Mouse (Mus musculus) c-Kit-positive CD71-negative TER-119-negative erythroid progenitor cells, embryonic 14.5 days (primary cell): ENCODE measurements at regions not wholly inside any gene's neighbourhood (a gene's known extent, or its start where the extent isn't known, plus 50 kb on each side); places are given as distances from the start of the nearest gene placed in this dataset.

ENCODE experiments used
- DNase-seq: peaks from one replicate; pipeline ENCODE4 v3.0.0-alpha.2; 2013; ENCODE audit warnings: low read depth

DNA sequence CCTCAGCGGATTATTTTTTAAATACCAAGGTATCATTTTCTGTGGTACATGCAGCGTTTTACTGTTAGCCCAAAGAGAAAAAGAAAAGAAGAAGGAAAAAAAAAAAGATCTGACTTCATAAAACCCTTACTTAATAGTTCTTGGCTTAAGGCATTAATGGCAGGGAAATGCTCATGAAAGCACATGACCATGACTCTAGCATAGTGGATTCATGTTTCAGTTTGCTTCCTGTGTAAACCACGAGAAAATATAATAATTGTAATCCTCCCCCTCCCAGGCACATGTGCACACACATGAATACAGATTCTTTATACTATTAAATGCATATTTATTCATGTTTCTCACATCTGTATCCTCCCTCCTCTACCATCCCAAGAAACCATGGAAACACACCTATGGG, 486.9 kb upstream of the Gm9747 start:
- DNase-seq: no peak

DNA sequence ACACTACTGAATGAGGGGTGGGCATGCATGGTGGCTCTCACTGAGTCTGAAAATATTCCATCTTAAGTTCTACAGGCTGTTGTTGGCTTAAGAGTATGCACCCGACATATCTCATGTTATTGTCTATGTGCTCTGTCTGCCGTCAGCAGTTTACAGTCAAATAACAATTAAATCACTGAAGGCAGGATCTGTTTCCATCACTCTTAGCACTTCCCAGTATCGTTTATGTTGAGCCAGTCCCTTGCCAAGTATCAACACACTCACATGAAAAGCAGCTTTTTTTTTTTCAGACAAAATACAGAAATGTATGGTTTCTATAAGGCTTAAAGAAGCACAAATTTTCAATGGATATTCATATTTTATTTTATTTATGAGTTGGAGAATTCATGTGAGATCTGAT, 485.9 kb upstream of the Gm9747 start:
- no peak for DNase-seq

DNA sequence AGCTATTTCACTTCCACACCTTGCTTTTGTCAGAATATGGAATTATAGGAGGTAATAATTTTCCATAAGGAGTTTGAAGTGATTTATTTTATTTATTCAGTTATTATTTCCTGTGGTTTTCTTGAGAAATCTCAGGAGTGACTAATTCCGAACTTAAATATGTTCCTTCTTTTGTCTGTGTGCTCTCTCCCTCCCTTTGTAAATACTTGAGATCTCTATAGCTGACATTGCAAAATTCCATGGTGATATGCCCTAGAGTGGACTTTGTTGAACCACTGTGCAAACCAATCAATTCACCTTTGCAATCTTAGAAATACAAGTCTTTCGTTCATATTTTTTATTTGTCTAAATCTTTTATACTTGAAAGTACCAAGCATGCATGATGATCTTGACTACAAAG, 478.8 kb upstream of the Gm9747 start:
- no peak for DNase-seq

DNA sequence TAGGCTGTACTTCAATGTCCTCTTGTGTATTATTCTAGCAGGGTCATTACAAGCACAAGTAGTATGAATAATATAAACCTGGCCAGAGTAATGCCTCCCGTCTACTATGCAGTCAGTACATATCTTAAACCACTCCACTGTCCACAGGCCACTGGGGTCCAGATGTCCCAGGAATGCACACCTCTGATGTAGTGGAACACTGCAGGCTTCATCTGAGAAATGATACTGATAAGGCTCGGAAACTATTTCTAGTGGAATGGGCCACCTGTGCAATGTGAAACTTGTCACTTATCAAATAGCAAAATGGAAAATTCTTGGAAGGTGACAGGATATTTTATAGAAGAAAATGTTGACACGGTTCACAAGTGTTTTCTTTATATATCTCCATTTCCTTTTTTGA, 477.6 kb upstream of the Gm9747 start:
- DNase-seq: no peak

- DNase-seq: no peak
These were observed 477.2 kb upstream of the Gm9747 start for GRCm38 (mm10) chr1:81755694-81756093.

DNA sequence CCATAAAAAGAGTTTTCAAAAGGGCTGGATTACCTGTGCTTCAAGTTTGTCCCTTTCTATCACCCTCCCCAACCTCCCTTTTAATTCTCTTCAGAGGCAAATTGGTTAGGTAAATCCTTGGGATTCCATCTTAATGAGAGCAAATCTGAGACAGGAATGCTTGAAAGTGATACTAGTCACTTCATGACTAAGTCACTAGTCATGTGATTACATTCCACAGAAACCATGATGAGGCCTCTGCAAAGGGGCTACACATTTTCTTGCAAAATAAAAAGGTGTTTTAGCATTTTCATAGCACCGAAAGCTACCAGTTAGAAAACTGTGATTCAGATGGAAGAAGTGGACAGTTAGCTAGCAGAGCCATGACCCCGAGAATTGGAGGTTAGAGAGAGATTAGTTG, 473.0 kb upstream of the Gm9747 start:
- no peak for DNase-seq

DNA sequence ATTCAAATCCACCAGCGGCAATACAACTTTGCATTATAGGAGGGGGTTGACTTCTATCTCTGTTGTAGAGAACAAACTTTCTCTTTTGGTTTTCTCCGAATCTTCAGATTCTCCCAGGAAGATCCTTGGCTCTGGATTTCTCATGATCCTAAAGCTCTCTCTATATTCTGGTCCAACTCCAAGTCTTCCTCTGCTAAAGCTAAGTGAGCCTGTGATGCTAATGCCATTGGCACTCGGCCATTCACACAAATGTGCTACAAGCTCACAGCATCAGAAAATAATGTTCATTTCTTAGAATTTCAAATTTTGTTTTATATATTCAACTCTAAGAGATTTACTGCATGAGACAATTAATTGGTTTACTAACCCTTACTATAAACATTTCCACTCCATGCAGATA, 461.2 kb upstream of the Gm9747 start:
- DNase-seq: no peak

DNA sequence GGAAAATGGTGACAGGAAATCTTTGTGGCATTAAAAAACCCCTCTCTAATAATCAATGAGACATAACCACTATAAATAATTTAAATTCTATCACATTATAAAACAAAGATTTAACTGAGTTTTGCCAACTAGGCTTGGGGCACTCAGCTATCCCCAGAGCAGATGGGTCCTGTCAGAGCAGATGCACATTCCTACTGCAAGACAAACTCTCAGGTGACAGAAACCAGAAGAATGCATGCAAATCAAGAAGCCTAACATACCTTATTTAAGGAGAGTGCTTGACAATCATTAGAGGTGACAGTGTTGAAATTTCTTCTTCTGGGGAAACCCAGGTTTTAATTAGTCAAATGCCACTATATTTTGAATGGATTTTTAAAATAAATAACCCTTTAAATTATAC, 452.3 kb upstream of the Gm9747 start:
- DNase-seq: no peak

- DNase-seq: no peak
These were observed 448.6 kb upstream of the Gm9747 start for GRCm38 (mm10) chr1:81784305-81784704.

DNA sequence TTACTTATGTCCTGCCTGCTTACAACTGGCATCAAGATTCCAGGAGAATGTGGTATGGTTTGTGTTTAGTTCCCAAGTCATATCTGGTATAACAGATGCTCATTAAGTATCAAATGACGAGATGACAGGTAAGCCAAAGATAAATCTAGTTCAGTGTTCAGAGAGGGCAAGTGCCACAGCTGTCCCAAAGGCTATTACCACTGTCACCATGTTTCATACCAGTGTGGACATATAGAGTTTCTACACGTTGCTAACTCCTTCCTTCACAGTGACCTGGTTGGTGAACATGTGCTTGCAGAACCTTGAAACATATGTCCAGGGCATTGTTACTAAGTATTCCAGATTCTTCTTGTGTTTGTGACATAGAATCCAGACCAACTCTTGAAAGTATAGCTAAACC, 438.1 kb upstream of the Gm9747 start:
- DNase-seq: no peak

DNA sequence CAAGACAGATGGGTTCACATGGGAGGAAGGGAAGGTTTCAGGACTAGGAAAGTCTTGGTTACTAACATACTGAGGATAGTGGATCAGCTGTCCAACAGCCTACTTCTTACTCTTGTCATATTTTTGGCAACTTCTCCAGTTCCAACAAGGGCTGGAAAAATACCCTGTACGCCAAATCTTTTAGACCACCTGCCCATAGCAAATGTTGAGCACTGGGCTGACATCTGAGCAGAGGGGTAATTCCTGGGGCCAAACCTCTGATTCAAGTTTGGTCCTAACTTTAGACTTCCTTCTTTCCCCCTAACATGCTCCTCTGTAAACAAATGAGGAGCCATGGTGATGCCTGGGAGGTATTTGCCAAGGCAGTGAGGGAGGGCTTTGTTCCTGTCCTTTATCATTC, 437.5 kb upstream of the Gm9747 start:
- DNase-seq: no peak

DNA sequence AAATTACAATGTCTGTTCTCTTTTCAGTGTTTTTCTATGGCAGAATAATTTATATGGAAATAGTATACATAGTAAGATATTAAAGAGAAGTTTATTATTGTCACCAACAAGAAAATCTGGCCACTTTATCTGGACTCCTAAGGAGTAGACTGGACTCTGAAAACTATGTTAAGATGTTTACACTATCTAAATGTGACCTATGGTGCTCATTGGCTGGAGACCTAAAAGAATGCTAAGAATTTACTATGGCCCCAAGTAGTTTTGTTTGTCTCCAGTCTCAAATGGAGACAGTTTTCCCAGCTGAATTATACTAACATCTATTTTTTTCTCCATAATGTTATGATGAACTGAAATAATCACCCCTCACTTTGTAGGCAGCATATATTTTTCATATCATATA, 421.3 kb upstream of the Gm9747 start:
- no peak for DNase-seq

GRCm38 (mm10) chr1:81818884-81819283, 414.0 kb upstream of the Gm9747 start:
- no peak for DNase-seq

GRCm38 (mm10) chr1:81841966-81842365, 390.9 kb upstream of the Gm9747 start:
- no peak for DNase-seq

DNA sequence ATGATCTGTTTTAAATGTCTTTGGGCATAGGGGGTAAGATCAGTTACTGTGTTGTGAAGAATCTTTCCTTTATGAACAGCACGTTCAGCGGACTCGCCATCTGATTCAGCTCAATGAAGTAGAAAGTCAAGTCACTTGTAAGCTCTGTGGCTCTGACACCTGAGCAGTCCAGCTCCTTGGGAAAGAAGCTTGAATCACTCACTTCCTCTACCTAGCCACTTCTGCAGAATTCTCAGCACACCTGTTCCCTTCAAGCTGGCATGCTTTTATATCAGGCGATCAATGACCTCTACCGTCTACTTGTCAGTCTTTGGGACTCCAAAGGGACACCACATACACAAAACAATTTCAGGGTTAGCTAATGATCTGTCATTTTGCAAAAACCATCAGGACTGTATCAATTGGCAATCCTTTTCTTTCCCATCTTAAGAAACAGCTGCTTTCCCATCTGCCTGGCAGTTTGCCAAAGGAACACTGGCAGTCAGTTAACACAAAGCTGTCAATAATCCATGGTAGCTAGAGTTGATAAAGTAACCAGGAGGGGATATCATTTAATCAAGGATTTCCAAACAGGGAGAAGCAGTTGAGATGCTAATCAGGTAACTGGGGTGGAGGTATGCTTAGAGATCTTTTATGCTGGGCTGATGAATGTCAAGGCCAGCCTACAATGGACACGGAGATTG, 382.3 kb upstream of the Gm9747 start:
- DNase-seq: no peak

- no peak for DNase-seq
These were observed 373.4 kb upstream of the Gm9747 start for GRCm38 (mm10) chr1:81859464-81859863.

DNA sequence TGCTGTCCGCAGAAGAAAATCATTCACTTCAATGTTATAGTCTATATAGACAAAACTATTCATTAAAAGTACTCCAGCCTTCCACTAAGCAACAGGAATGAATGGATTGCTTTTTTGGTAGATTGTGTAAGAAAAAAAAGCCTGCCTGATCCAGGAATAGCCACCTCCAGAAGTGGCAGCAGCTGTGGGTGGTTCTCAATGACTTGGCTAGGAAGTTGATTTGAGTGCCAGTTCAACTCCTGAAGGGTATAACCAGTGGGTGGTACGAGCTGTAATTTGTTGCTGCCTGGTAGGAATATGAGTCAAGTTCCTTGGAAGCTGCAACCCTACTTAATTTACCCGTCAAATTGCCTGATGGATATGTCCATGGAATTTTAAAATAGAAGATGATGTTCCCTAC, 368.3 kb upstream of the Gm9747 start:
- no peak for DNase-seq

GRCm38 (mm10) chr1:81886940-81887531, 345.9 kb upstream of the Gm9747 start:
- no peak for DNase-seq

DNA sequence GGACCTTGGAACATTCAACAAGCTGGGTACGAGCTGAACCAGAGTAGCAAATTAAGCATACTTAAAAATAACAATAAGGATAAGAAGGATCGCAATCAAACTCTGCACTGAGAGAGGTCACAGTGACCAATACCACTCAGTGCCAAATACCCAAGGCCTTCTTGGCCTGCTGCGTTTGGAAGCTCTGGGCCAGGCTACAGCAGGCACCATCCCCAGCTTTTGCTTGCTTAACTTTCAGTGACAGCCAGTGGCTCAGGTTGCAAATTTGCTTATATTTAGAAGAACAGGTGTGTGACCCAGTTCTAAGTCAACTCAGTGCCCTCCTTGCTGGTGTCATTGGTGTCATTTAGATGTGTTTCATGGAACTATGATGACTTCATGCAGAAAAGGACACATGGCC, 335.7 kb upstream of the Gm9747 start:
- no peak for DNase-seq

DNA sequence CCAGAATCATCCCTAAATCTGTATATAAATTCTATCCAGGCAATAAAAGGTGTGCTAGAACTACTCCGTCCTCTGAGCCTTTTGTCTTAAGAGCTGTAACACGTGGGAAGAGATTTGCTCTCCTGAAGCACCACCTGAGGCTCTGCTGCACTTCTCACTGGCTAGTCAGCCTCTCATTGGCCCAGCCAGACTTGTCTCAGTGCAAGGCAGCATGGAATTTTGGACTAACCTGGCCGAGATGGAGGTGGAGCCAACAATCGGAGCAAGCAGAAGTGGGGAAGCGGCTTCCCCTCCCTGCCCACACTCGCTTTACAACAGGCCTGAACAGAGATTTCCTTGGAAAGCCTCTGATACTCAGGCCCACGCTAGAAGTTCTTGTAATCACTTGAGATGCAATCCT, 332.1 kb upstream of the Gm9747 start:
- no peak for DNase-seq

DNA sequence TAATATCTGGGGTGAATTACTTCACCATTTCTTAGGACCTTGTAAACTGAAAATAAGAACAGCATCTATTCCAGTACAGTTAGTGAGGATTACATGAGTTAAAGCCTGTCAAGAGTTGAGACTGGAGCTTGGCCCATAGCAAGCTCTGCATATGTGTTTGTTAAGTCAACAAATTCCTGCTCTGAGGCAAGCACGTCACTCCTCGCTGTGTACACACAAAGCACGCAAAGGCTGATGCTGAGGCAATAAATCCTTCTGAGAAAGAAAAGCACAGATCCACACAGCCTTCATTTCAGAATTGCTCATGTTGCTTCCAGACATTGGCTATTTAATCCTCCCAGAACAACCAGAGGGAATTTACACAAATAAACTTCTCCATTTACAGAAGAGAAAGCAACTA, 328.9 kb upstream of the Gm9747 start:
- DNase-seq: no peak

GRCm38 (mm10) chr1:81912607-81913006, 320.3 kb upstream of the Gm9747 start:
- DNase-seq: no peak

DNA sequence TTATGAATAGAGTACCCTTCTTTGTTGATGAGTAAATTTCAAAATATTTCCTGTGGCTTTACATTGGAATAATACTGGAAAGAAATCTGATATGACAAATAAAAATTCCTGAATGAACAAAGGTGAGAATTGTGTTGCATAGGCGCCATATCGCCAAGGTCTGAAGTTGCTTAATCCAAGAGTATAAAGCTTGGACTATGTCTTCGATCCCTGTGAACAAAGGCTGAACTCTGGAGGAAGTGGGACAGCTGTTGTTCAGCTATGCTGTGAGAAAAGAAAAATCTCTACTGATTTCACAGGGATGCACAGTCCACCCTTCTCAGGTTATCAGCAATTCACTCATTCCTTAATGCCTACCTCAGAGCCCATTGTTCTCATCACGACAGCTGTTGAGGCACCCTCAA, 319.3 kb upstream of the Gm9747 start:
- no peak for DNase-seq

DNA sequence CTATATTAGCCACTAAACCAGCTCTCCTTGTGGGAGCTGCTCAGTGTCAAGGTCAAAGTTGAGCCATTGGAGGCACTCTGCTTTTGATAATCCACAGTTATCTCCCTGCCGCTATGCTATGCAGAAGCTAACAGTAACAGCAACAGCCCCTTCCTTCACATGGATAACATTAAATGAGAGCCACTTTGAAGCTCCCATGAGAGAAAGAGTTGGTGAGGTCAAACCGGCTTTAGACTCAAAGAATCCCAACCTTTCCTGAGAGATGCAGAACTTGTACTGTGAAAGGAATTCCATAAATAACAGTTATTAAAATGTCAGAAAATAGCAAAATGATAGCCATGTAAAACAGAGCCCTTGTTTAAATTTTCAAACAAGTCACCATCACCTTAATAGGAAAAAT, 316.1 kb upstream of the Gm9747 start:
- no peak for DNase-seq
